Mouse (Mus musculus) lung, embryonic 16.5 days (tissue): ENCODE results near the gene Sec14l5. TPM values are rescaled to one million over a fixed set of nuclear protein-coding genes. Genes with fewer than 3 reads are reported as not detected.

Experiments
- microRNA-seq: library from miRNA; unstranded; fragments of <30 nt; microRNA quantifications from one replicate; pipeline ENCODE4, GENCODE M21; 2016
- polyA plus RNA-seq: library from polyadenylated mRNA; unstranded; fragments of >200 nt; fragmentation: Nextera tagmentation; extraction: Ambion mirVana; gene quantifications from 2 replicates; pipeline ENCODE4 v1.2.1, GENCODE M21; 2015

Sec14l5 gene
- polyA plus RNA-seq, 1 experiment from 2014 or later: 0.78 TPM

Small RNA genes within 50 kb of the gene (microRNA-seq; reads per million reads assigned to microRNA genes)
- not detected for gene Gm23689
- gene Gm26095: not detected
- not detected for gene Mir6364

Other genes with a start within 250 kb of the Sec14l5 start
- gene Nudt16l1, start 208.3 kb upstream of the Sec14l5 start, polyA plus RNA-seq: 144 and 152 TPM in 2 replicates
- 55.3 and 55.4 TPM in 2 replicates for gene Anks3, start 182.9 kb upstream of the Sec14l5 start, polyA plus RNA-seq
- gene Sept12, start 149.3 kb upstream of the Sec14l5 start, polyA plus RNA-seq: 0.21 TPM in 1 of 2 replicates, not detected in the other
- gene Smim22, start 139.8 kb upstream of the Sec14l5 start, polyA plus RNA-seq: 45.1 and 46.8 TPM in 2 replicates
- 58.8 and 62.4 TPM in 2 replicates for gene Rogdi, start 133.6 kb upstream of the Sec14l5 start, polyA plus RNA-seq
- 145 and 150 TPM in 2 replicates for gene Glyr1, start 97.2 kb upstream of the Sec14l5 start, polyA plus RNA-seq
- gene Ubn1, start 97.1 kb upstream of the Sec14l5 start, polyA plus RNA-seq: 15.5 and 17.9 TPM in 2 replicates
- gene Ppl, start 14.7 kb upstream of the Sec14l5 start, polyA plus RNA-seq: 8.7 and 9.3 TPM in 2 replicates
- 22.1 and 23.5 TPM in 2 replicates for gene Nagpa, start 56.9 kb downstream of the Sec14l5 start, polyA plus RNA-seq
- 60.9 and 81.8 TPM in 2 replicates for gene AU021092, start 75.2 kb downstream of the Sec14l5 start, polyA plus RNA-seq
- 32.7 and 34.1 TPM in 2 replicates for gene Alg1, start 86.5 kb downstream of the Sec14l5 start, polyA plus RNA-seq
- 24.8 and 30.5 TPM in 2 replicates for gene Eef2kmt, start 108.9 kb downstream of the Sec14l5 start, polyA plus RNA-seq